Mouse (Mus musculus) ES-Bruce4 (cell line): Measurements from ENCODE around the gene Lag3.

Source experiments
- CTCF ChIP-seq: IDR thresholded peaks from one replicate; pipeline ENCODE4 v1.8.1; 2011; ENCODE audit warnings: low read depth, low read length
- EP300 ChIP-seq: IDR thresholded peaks from 2 replicates; pipeline ENCODE4 v1.6.1; 2011; ENCODE audit warnings: low read depth, low read length; ENCODE audit not compliant: insufficient read depth

- TF ChIP-seq CTCF (no peak), EP300 (no peak)
Measured at GRCm38 (mm10) chr6:124914511-124914910, 3.0 kb upstream of the Lag3 start.
